Mouse (Mus musculus) heart, adult 9 months (tissue): ENCODE measurements around the gene Clec18a.
"Not testable (repeated sequence)": the region's sequence is repeated elsewhere in the genome, so short reads cannot be mapped to it uniquely, and the experiment has no call there.

Experiments
- DNase-seq, 2 experiments: peaks; one replicate each; pipeline ENCODE4 v3.0.0; 2022; ENCODE audit warnings: low spot score in 2 of 2

The Clec18a gene

GRCm38 (mm10) chr8:111092326-111092725, at the start of gene Clec18a:
Gene Clec18a, minus strand, starts transcription at chr8:111092426.
- DNase-seq, result not testable (repeated sequence)

GRCm38 (mm10) chr8:111130756-111131155, 38.5 kb upstream of the Clec18a start:
- no peak for DNase-seq

DNA sequence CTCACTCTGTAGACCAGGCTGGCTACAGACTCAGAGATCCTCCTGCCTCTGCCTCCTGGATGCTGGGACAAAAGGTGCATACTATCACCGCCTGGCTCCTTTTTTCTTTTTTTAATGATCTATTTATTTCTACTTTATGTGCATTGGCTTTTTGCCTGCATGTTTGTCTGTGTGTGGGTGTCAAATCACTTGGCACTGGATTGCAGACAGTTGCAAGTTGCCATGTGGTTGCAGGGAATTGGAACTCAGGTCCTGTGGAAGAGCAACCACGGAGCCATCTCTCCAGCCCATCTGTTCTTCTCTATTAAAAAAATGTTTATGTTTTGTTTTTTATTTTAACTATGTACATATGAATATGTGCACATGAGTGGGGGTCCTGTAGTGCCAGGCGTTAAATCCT, 27.3 kb upstream of the Clec18a start:
- no peak for DNase-seq

- DNase-seq, result no peak
Observed at GRCm38 (mm10) chr8:111114891-111115290, 22.7 kb upstream of the Clec18a start.

DNA sequence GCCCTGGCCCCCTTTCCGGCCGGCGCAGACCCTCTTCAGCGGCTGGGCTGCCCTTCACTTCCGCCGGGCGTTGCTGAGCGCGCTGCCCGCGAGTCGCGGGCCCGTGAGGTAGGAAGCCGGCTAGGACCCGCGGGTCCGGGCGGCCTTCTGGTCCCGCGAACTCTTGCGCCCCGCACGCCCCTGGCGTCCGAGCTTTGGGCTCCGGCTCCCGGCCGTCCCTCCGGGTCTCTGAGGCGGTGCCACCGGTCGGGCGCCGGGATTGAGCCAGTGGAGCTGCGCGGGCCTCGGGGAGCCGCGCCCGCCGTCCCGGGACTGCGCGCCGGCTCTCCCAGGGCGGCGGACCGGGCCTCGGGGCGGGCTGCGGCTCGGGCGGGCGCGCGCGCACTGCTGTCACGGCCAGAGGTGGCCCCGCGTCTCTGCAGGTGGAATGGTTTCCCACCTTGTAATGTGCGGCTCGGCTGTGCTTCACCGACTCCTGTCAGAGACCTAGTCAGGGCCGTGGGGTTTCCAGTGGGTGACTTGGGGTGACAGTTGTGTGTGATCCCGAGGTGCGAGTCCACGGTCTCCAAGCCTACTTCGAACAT, 2.6 kb upstream of the Clec18a start:
- not testable (repeated sequence) for DNase-seq

GRCm38 (mm10) chr8:111093865-111094718, 1.9 kb upstream of the Clec18a start, which contains the start of gene Pdpr:
Gene Pdpr, plus strand, starts transcription at chr8:111094630.
- DNase-seq, result peak; percentile 92 to 93

- peak; percentile 22 to 23 for DNase-seq
Observed at GRCm38 (mm10) chr8:111091706-111092105, 520 bp downstream of the Clec18a start.

- DNase-seq, result peak; percentile 35 to 49
Observed at GRCm38 (mm10) chr8:111090126-111090525, 2.1 kb downstream of the Clec18a start.

DNA sequence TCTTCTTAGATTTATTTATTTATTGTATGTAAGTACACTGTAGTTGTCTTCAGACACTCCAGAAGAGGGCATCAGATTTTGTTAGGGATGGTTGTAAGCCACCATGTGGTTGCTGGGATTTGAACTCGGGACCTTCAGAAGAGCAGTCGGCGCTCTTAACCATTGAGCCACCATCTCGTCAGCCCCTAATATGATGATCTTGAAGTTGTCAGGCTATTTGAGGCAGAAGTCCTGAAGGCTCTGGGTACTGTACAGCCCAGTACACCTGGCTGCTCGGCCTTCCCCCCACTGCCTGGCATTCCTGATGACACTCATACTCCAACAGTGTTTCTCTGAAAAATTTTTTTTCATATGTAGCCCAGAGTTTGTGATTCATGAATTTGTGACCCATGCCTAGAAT, 8.3 kb downstream of the Clec18a start:
- not testable (repeated sequence) for DNase-seq

DNA sequence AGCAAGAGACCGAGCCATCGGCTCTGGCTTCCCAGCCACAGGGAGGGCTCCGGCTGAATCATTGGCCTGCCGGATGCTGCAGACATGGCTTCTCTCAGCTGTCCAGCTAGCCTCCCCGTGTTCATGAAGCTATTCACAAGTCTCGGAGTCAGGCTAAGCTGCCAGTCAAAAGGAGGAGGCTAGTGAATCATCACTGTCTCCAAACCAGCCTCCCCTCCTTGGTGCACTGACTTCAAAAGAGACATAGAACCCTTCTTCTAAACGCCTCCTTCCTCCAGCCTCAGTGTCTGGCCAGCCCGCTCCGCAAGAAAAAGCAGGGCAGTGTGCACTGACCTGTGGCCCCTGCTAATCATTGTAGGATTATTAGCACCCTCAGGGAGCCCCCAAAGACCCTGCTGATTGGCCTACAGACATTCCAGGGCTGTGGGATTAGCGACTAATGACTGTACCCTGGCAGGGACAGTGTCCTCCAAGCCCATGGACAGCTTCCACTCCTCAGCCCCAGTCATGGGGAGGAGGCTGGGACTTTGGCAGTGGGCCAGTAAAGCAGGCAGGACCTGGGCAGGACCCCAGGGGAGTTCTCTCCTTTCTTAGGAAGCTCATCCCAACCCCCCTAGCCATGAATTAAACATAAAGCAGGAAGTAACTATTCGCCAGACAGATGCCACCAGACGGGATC, 10.5 kb downstream of the Clec18a start:
- DNase-seq, result no peak

DNA sequence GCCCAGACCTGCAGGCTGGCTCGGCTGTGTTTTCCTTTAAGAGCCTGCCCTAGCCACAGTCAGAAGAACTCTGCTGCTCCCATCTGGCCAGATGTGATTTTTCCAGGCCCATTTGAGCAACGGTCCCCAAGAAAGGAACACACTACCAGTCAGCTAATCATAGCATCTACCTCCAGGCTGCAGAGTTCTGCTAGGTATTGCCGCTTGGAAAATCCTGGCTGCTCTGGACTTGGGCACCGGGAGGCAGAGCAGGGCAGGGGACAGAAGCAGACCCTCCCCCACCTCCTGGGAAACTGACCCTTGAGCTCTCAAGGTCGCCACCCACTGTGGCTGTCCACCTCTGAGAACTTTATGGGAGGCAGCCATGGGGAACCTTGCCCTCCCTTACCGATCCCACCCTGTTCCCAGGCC, 12.4 kb downstream of the Clec18a start:
- no peak for DNase-seq

DNA sequence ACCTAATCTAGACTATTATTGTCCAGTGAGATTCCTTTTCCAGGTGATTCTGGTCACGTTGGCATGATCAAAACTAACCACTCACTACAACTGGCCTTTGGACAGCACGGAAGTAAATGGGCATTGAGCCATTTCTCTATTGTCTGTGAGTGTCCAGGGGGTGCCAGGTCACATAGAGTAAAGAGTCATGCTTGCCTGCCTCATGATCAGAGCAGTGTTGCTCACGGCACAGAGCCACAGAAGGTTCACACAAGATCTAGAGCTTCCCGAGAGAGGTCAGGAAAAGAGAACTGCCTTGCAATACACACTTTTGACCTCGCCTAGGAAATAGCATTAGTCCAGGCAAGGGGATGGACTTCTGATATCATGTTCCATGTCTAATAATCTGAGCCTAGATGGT, 12.8 kb downstream of the Clec18a start:
- no peak for DNase-seq

DNA sequence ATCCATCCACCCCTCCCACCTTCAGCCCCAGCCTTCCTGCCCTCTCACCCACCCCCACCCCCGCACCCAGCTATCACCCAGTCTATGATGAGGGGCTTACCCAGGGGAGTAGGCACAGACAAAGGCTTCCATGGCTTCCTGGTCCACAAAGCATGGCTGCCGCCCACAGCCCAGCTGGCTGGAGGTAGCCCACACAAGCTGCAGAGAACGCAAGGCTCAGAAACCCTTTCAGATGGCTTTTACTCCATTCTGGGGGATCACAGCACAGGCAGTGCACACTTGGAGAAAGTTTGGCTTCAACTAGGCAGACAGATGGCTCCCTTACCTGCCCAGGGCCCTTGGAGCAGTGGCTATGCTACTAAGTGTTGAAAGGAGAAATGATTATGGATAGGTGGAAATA, 16.3 kb downstream of the Clec18a start:
- DNase-seq, result no peak

DNA sequence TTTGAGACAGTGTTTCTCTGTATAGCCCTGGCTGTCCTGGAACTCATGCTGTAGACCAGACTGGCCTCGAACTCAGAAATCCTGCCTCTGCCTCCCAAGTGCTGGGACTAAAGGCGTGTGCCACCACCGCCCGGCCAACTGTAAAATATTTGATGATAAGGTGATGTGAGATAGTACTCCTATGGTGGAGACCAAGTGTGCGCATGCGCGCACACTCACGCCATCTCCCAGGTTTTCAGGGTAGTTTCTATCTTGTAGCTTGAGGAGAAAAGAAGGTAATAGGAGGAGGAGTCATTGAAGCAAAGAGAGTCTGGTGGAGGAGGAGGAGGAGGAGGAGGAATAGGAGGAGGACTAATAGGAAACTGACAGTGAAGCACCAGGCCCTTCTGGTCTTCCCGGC, 23.6 kb downstream of the Clec18a start:
- DNase-seq, result not testable (repeated sequence)

GRCm38 (mm10) chr8:111067439-111067838, 24.8 kb downstream of the Clec18a start:
- no peak for DNase-seq

- DNase-seq, result no peak
Observed at GRCm38 (mm10) chr8:111066308-111066707, 25.9 kb downstream of the Clec18a start.

DNA sequence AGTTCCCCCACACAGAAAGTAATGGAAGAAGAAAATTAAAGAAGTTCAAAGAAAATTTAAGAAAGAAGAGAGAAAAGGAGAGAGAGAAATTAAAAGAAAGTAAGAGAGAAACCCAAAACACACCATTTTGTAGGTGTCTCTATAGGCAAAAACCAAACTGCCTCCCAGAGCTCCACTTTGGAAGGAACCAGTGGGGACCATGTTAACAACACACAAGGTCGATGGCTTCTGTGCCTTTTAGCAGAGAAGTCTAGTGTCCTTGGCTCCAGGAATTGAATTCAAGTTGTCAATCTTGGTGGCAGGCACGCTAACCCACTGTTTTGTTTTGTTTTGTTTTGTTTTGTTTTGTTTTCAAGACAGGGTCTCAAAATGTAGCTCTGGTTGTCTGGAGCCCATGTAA, 29.3 kb downstream of the Clec18a start:
- DNase-seq, result no peak

DNA sequence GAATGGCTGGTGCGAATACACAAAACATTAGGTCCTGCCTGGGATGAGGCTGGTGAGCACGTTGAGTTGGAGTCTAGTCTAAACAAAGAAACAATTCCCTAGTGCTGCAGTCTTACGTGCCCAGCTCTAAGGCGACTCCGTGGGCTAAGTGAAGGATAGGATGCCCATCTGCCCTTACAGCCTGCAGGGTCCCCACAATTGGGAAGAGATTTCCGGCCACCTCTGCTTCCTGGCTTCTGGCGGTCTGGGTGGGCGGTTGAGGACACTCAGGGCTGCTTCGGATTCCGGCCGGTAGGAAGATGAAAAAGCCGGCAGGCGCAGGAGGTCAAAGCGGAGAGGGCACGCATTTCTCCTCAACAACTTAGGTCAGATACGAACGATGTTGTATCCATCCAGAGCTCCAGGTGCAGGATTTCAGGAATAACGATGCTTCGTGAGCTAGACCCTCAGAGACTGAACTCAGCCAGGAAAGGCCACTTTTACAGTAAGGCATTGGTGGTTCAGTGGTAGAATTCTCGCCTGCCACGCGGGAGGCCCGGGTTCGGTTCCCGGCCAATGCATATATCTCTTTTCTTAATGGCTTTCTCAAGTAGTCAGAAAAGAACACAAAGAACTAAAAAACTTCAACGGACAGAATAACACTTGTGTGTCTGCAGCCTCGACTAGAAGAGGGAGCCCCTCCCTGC, 30.0 kb downstream of the Clec18a start:
- DNase-seq, result peak; percentile 72 to 87

- DNase-seq, result no peak
Observed at GRCm38 (mm10) chr8:111061688-111062071, 30.5 kb downstream of the Clec18a start.

DNA sequence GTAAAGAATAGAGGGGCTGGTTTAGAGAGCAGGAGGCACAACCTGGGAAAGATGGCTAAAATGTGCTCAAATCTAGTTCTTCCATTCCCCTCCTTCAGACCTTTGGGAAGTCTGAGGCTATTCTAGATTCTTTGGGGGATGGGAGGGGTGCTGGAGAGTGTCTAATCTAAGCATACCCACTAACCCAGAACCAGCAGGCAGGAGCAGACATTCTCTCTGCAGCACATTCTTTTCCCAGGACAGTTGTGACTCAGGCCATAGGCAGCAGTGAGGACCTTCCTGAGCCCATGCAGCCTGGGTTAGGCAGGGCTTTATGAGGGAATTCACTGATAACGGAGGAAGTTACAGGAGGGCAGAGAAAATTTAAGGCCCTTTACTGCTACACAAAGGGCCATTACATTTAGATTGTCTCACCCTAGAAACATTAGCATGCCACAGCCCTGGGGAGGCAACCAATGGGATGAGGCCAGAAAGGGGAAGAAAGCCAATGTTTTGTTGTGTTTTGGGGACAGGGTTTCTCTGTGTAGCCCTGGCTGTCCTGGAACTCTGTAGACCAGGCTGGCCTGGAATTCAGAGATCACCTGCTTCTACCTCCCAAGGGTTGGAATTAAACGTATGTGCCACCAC, 33.2 kb downstream of the Clec18a start:
- DNase-seq, result no peak

GRCm38 (mm10) chr8:111056691-111057293, 35.4 kb downstream of the Clec18a start:
- peak in 1 of 2 experiments; percentile 11 for DNase-seq
